Mouse (Mus musculus): ENCODE results near the gene Ptk7. TPM values are rescaled to one million over a fixed set of nuclear protein-coding genes. Genes with fewer than 3 reads are reported as not detected.
A peak's percentile ranks its signal among the peaks of the same experiment; 100 is the strongest.

Ptk7 gene
- total RNA-seq, 2 experiments from 2014 or later, result not detected

DNA sequence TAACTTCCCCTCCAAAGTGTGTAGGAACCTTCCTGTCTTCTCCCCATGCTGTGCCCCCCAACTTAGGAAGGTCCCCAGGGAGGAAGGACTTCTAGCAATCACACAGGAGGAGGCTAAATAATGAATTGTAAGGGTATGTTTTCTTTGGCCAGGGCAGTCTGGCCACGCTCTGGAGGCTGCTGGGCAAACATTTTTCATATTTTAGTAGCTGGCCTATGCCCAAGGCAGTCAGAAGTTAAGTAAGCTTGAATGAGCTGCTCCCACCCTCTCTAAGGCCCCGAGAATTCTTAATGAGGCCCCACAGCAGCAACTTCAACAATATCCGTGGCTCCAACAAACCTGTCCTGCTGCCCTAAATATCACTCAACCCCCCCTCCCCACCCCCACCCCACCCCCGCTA, 16.5 kb downstream of the Ptk7 start:
- no peak for ATAC-seq (replicated peaks; ENCODE audit: low FRiP score, poor library complexity, severe bottlenecking)

DNA sequence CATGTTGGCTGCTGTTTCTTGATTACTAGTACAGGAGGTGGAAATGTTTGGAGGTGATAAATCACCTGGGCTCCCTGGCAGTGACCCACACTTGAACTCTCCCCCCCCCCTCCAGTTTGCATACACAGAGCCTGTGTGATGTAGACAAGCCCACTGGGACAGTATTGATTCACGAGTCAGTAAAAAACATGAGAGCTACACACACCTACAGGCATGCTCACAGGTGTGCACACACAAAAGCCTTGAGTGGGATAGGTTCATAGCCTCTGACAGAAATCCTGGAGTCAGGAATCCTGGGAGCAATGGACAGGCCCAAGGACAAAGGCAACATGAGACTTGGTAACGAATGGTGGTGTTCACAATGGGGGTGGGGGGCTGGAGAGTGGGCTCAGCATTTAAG, 17.1 kb downstream of the Ptk7 start:
- ATAC-seq (replicated peaks; ENCODE audit: low FRiP score, poor library complexity, severe bottlenecking), result no peak

DNA sequence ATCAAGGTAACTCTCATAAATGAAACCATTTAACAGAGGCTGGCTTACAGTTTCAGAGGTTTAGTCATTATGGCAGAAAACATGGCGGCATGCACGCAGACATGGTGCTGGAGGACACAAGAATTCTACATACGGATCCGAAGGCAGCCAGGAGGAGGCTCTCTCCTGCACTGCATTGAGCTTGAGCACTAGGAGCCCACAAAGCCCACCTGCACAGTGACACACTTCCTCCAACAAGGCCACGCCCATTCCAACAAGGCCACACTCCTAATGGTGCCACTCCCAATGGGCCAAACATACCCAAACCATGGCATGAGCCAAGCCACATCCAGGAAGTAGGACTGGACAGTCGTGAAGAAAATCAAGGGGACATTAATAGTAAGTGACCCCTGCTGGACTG, 18.0 kb downstream of the Ptk7 start:
- no peak for ATAC-seq (replicated peaks; ENCODE audit: low FRiP score, poor library complexity, severe bottlenecking)

DNA sequence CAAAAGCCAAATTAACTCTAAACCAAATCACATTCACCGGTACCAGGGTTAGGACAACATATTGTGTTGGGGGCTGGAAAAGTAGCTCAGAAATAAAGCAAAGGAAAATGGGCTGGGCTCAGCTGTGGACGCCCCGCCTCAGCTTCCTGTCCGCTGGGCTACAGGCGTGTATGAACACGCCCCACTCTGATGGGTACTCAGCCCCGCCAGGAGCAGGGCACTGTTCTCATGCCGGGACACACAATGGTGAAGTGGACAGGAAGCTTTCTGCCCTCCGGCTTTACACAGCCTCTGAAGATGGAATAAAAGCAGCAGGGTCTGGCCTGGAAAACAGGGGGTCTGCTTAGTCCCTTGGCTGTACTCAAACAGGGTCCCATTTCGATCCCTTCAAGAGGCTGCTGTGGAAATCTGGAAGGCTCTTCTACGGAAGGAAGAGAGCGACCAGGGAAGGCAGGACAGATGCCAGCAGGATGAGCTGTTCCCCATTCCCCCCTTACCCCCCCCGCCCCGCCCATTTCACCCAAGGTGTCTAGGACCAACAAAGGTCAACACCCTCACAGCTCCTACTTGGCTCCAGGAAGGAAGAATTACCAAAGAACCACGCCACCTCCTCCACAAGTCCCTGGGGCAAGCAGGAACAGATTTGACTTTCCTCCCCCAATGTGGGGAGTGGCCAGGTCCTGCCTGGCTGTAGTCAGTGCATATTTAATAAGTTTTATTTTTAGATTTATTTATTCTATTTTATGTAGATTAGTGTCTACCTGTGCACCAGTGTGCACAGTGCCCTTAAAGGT, 19.4 kb downstream of the Ptk7 start:
- no peak for ATAC-seq (replicated peaks; ENCODE audit: low FRiP score, poor library complexity, severe bottlenecking)

DNA sequence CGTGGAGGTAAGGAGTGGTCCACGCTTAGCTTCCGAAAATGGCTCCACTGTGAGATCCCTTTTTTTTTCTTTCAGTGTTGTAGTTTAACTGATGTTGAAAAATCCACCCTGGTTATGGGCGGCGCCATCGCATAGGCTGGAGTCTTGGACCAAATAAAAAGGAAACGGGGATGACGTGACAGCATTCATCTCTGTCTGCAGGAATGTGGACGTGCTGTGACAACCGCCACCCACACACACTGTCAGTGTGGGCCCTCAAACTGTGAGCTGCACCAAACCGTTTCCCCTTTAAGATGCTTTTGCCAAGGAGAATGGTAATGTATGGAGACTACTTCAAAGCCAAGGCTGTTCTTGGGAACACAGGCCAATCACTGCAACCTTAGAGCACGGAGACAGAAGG, 23.3 kb downstream of the Ptk7 start:
- peak; percentile 54; the same call in 1 of the 2 replicates for ATAC-seq (replicated peaks; ENCODE audit: low FRiP score, poor library complexity, severe bottlenecking)

DNA sequence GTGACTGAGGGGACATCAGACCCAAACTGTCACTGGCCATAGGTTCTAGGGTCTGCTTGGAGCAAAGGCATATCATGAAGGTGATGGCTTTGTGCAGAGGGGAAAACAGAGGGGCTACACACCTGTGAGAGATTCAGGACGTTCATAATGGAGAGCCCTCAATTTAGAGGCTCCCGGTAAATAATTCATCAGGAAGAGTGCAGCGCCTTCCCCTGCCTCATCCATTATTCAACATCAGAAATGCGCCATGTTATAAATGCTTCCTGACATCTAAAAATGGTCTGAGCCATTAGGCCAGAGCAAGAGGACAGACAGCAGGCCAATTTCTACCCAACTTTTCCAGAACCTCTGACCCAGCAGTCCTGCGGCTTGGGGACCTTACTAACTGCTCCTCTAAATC, 24.2 kb downstream of the Ptk7 start:
- no peak for ATAC-seq (replicated peaks; ENCODE audit: low FRiP score, poor library complexity, severe bottlenecking)

DNA sequence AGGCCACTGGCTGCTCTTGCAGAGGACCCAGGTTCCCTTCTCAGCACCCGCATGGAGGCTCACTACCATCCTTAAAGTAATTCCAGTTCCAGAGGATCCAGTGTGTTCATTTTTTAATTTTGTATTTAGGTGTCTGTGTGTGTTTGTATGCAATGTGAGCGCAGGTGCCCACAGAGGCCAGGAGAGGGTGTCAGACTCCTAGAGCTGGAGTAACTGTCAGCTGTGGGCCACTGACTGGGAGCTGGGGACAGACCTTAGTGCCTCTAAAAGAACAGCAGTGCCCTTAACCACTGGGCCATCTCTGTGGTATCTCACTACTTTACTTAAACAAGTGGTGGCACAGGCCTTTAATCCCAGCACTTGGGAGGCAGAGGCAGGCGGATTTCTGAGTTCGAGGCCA, 26.1 kb downstream of the Ptk7 start:
- ATAC-seq (replicated peaks; ENCODE audit: low FRiP score, poor library complexity, severe bottlenecking), result no peak

DNA sequence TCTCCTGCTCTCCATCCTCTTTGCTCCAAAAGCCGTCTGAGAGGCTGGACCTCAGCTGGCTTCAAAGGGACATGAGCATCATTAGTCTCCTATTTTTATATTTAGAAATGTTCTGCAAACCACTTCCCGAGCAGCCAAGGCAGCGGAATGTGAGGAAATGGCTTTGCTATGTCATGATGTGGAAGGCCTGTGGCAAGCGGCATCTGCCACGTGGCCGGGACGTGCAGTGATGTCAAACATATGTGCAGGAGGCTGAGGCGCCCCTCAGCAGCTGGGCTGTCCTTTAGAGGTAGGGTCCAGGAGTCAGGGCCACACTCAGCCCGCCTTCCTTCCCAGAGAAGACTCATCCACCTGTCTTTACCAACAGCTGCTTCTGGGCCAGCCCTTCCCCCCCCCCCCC, 27.1 kb downstream of the Ptk7 start:
- no peak for ATAC-seq (replicated peaks; ENCODE audit: low FRiP score, poor library complexity, severe bottlenecking)

DNA sequence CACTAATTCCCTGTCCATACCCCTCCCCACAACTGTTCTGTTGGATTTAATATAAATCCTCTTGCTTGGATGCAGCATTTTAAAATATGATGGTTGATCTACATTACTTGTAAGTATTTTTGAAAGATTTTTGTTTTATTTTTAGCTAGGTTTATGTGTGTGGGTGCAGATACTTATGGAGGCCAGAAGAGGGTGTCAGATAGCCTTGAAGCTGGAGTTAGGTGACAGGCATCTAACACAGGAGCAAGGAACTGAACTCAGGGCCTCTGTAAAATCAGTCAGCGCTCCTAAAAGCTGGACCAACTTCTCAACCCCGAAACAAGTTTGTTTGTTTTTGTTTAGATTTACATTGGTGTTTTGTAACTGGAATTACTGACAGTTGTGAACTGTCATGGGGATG, 28.7 kb downstream of the Ptk7 start:
- ATAC-seq (replicated peaks; ENCODE audit: low FRiP score, poor library complexity, severe bottlenecking), result no peak

DNA sequence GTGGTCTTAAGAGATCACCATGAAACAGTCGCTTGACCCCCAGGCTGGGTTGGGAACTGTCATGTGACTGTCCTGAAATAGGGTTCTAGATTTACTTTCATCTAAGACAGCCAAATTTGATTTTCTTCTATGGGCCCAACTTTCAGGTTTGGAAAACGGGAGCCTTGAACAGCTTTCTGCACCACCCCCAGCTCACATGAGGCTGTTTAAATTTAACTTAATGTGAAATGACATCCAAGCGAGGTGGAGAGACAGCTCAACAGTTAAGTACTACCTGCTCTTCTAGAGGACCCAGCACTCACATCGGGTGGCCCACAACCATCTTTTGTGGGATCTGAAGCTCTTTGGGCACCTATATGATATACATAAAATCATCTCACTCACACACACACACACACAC, 30.3 kb downstream of the Ptk7 start:
- no peak for ATAC-seq (replicated peaks; ENCODE audit: low FRiP score, poor library complexity, severe bottlenecking)

DNA sequence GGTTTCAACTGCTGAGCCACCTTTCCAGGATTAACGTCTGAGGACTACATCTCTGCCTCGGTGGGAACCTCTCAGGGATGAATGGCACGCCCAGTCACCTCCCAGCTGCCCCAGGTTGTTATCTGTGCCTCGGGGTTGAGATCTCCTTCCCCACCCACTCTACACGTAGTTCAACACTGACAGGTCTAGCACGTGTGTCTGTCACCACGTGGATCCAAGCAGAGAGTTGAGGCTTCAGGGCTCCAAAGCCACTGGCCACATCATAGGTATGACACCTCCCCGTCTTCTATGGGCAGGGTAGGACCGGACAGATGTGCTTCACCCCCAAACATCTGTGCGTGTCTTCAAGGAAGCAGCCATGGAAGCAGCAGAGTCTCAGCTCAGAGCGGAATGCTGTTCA, 31.3 kb downstream of the Ptk7 start:
- no peak for ATAC-seq (replicated peaks; ENCODE audit: low FRiP score, poor library complexity, severe bottlenecking)

DNA sequence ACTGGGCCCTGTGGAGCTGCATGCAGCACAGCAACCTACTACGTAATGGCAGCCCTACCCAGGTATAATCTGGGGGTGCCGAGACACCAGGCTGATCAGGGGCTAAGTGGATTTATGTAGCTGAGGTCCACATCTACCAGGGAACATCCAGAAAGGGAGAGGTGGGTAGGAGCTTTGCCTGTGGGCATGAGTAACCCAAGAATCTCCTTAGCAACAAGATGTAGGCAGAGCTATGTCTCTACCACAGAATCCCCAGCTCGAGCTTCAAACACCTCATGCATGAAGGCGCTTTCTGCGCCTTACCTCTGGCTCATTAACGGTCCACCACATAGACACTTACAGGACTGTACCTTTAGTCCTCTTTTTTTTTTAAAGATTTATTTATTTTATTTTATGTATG, 34.0 kb downstream of the Ptk7 start:
- ATAC-seq (replicated peaks; ENCODE audit: low FRiP score, poor library complexity, severe bottlenecking), result no peak

DNA sequence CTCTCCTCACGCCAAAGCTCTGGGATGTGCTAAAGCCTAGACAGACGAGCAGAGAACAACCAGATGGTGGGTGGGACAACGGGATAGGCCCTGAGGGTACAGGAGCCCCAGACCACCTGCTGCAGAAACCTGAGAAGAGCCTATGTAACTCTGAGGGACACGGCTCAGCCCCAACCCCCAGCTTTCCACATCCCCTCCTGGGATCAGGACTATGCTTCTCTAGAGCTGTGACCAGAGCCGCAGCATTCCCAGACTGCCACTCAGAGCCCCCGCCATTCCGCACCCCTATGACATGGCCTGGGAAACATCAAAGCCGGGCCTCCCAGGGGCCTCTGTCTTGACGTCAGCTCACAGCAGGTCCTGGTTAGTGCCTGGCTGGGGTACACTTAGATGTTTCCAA, 34.7 kb downstream of the Ptk7 start:
- ATAC-seq (replicated peaks; ENCODE audit: low FRiP score, poor library complexity, severe bottlenecking), result no peak

DNA sequence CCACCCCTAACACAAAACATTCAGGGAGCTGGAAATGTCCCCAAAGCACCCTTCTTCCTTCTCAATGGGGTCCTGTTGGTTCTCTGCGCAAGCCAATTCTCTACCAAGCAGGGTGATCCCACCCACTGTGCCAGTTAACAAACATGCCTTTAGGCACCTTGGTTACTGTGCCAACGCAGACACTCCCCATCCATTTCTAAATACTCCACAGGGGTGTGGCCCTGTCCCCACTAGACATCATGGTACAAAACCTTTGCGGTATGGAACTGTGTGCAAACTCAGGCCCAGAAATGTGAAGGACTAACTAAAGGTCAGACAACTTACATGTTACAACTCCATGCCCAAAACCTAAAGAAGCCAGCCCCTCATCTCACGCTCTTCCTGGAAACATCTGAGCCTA, 36.2 kb downstream of the Ptk7 start:
- ATAC-seq (replicated peaks; ENCODE audit: low FRiP score, poor library complexity, severe bottlenecking), result no peak

DNA sequence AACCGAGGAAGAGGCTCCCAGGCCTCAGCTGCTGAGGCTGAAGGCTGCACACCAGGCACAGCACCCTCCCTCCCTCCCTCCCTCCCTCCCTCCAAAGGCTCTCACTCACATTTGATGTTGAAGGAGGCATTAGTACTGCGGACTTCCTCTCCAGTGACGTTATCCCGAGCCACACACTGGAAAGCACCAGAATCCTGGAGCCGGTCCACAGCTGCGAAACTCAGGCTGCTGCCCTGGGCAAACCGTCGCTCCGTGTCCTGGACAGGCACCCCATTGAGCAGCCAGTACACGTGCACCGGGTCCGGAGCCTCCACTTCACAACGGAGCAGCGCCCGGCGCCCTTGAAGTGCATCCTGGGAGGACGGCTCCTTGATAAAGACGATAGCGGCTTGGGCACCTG, 37.9 kb downstream of the Ptk7 start:
- no peak for ATAC-seq (replicated peaks; ENCODE audit: low FRiP score, poor library complexity, severe bottlenecking)

DNA sequence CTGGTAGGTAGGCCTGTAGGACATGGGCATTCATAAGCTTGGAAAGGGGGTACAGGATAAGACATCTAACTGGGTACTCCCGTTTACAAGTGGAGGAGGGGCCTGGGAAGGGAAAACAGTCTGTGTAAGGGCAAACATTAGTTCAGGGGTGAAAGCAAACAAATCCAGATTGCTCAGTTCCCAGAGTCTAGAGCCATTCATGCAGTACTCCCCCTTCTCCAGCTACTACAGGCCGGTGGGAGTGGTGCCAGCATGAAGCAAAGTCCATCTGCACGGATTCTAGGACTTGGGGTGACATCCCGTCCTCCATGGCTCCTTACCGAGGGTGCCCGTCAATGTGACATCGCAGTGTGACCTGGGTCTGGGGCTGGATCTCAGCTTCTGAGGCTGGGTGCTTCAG, 38.9 kb downstream of the Ptk7 start:
- no peak for ATAC-seq (replicated peaks; ENCODE audit: low FRiP score, poor library complexity, severe bottlenecking)

DNA sequence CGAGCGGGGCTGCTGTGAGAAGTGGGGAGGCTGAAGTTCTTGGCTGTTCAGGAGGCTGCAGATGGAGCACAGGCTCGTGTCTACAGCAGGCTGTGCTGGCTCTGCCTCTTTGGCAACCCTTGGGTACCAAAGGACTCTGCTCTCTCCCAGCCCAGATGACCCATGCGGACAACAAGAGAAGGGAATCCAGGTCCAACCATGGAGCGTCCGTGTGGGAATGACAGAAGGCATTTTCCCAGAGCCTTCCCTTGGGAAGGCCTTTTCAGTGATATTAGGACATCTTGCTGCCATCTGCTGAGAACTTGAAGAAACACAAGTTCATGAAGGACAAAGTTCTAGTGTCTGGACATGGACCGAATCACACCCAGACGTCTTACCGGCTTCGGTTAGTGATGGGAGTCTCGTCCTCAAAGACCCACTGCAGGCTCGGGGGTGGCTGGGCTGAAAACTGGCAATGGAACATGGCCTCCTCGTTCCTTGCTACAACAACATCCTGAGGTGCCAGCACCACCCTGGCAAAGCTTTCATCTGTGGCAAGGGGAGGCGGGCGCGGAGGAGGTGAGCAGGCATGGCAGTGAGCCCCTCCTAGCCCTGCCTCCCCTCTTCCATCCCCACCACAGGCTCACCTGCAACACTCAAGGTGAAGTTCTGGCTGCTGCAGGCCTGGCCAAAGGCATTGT, 39.5 kb downstream of the Ptk7 start:
- no peak for ATAC-seq (replicated peaks; ENCODE audit: low FRiP score, poor library complexity, severe bottlenecking)

DNA sequence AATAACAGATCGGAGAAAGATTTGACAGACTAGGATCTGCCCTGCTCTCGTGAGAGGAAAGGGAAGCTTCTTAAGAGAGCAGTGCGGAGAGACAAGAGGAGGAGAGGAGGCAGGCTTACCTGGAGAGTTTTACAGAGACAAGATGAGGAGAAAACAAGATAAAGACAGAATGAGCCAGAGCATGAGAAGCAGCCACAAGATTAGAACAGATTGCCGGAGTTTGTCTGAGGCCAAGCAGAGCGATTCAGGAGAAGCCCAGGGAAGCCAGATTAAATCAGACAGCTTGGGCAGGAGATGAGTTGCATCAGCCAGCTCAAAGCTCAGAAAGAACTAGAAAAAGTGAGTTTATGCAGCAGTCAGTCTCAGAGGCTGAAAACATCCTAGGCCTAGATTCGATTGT, 40.4 kb downstream of the Ptk7 start:
- no peak for ATAC-seq (replicated peaks; ENCODE audit: low FRiP score, poor library complexity, severe bottlenecking)

DNA sequence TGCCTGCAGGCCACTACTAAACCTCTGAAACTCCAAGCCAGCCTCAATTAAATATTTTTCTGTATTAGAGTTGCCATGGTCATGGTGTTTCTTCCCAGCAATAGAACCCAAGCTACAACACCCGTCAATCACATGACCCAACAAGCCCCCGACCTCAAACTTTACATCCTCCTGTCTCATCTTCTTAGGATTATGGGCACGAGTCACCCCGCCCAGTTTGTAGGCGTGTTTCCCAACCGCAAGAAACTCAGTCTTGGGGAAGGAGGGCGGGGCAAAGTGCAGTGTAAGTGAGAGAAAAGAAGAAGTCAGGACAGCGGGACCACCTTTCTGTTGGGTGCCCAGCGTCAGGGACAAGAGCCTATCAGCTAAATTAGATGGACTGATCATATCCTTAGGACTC, 41.1 kb downstream of the Ptk7 start:
- ATAC-seq (replicated peaks; ENCODE audit: low FRiP score, poor library complexity, severe bottlenecking), result no peak

DNA sequence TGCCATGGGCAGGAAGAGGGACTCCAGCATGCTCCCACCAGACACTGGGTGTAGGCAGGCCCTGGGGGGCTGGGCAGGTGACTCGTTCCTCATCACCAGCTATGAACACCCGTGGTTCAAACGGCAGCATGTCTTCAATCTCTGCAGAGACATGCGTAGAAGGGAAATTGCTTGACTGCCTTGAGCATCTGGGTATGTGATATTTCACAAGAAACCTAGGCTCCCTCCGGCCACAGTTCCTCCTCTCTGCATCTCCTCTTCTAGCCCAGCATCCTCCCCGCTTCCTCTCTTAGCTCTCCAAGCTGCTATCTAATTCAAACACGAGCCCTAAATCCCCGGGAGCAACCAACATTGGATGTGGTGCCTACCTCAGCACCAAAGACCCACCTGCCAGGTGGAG, 43.0 kb downstream of the Ptk7 start:
- no peak for ATAC-seq (replicated peaks; ENCODE audit: low FRiP score, poor library complexity, severe bottlenecking)

DNA sequence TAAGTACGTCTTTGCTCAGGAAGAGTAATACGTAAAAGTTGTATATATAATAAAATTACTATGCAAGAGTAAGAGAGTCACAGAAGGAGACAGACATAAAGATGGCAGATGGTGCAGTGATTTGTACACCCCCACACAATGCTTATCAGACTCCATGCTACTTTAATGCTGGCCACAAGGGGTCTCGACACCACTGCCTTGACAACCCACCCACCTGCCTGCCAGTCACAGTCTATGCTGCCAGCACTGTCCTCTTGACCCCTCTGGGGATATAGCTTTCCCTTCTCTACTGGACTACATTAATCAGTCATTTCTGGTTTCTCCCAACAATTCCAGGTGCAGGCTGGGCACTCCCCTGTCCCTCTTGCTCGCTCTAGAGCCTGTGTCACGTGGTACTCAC, 50.7 kb downstream of the Ptk7 start:
- no peak for ATAC-seq (replicated peaks; ENCODE audit: low FRiP score, poor library complexity, severe bottlenecking)

DNA sequence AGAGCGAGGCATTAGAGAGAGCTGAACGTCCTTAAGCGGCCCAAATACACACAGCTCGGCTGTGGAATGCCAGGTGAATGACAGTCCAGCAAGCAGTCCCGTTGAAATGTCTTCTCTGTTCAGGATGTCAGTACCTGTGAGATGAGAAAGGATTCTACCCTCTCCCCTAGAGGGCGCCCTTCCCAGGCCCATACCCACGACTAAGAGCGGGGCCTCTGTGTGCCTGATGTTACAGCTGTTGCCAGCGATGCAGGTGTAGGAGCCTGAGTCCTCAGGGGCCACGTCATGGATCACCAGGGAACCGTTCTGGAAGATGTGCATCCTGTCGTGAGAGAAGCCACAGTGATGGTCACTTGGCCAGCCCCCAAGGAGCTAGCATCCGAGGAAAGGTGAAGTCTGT, 53.2 kb downstream of the Ptk7 start:
- 0 out of 2 replicates have a peak, but pooled peaks have one; percentile 37 for ATAC-seq (replicated peaks; ENCODE audit: low FRiP score, poor library complexity, severe bottlenecking)
